Mouse (Mus musculus) MEL (cell line): Measurements from ENCODE around the gene Rpl31.

Experiments
- CHD2 ChIP-seq: IDR thresholded peaks from 2 replicates; pipeline ENCODE4 v1.6.1; 2011; ENCODE audit warnings: low read length, improper control_type of control experiment
- CTCF ChIP-seq, 3 experiments: IDR thresholded peaks in 2 of 3; conservative IDR thresholded peaks in 1 of 3; 2 replicates each; pipeline ENCODE4 v1.5.1; 2011 to 2012; ENCODE audit warnings: low read length in 3 of 3, low read depth in 2 of 3, mild to moderate bottlenecking in 2 of 3, improper control_type of control experiment in 1 of 3, inconsistent platforms in 1 of 3, mixed read lengths in 1 of 3, moderate library complexity in 1 of 3; ENCODE audit not compliant: control insufficient read depth in 1 of 3, insufficient read depth in 1 of 3, poor library complexity in 1 of 3, severe bottlenecking in 1 of 3
- EP300 ChIP-seq, 2 experiments: IDR thresholded peaks; 2 replicates each; pipeline ENCODE4 v1.6.1; 2011; ENCODE audit warnings: improper control_type of control experiment in 2 of 2, low read length in 2 of 2, low read depth in 1 of 2, mild to moderate bottlenecking in 1 of 2
- GABPA ChIP-seq: IDR thresholded peaks from 2 replicates; pipeline ENCODE4 v1.6.1; 2012; ENCODE audit warnings: low read depth, mild to moderate bottlenecking, inconsistent platforms, low read length, improper control_type of control experiment, moderate library complexity
- GATA1 ChIP-seq: IDR thresholded peaks from 2 replicates; pipeline ENCODE4 v1.6.1; 2011; ENCODE audit warnings: low read depth, low read length, improper control_type of control experiment
- POLR2A ChIP-seq, 2 experiments: IDR thresholded peaks; 2 replicates each; pipeline ENCODE4 v1.6.1; 2011 to 2012; ENCODE audit warnings: low read length in 2 of 2, mild to moderate bottlenecking in 2 of 2, control low read depth in 1 of 2, improper control_type of control experiment in 1 of 2, low read depth in 1 of 2, moderate library complexity in 1 of 2; ENCODE audit not compliant: control insufficient read depth in 1 of 2, insufficient read depth in 1 of 2, poor library complexity in 1 of 2
- POLR2AphosphoS2 ChIP-seq: IDR thresholded peaks from 2 replicates; pipeline ENCODE4 v1.6.1; 2011; ENCODE audit warnings: low read length, improper control_type of control experiment
- SIN3A ChIP-seq: IDR thresholded peaks from 2 replicates; pipeline ENCODE4 v1.6.1; 2012; ENCODE audit warnings: low read length, improper control_type of control experiment, inconsistent platforms
- SMC3 ChIP-seq: IDR thresholded peaks from 2 replicates; pipeline ENCODE4 v1.6.1; 2011; ENCODE audit warnings: low read depth, low read length, improper control_type of control experiment
- TBP ChIP-seq: IDR thresholded peaks from 2 replicates; pipeline ENCODE4 v1.8.0; 2011; ENCODE audit warnings: low read depth, low read length, improper control_type of control experiment
- UBTF ChIP-seq: IDR thresholded peaks from 2 replicates; pipeline ENCODE4 v1.6.1; 2012; ENCODE audit warnings: low read depth, mild to moderate bottlenecking, inconsistent platforms, low read length, improper control_type of control experiment, moderate library complexity, borderline replicate concordance; ENCODE audit not compliant: insufficient read depth
- ZKSCAN1 ChIP-seq: IDR thresholded peaks from 2 replicates; pipeline ENCODE4 v1.6.1; 2012; ENCODE audit warnings: low read depth, mild to moderate bottlenecking, inconsistent platforms, low read length, improper control_type of control experiment, moderate library complexity

- no peak for TF ChIP-seq CHD2
- TF ChIP-seq GABPA = no peak
- no peak for TF ChIP-seq EP300 (IDR thresholded peaks at IDR 0.05; ENCODE audit: low read depth in 1 of 2, low read length in 2 of 2)
- no peak for TF ChIP-seq CTCF (IDR thresholded peaks at IDR 0.05 in 2 of 3, conservative IDR thresholded peaks at IDR 0.05 in 1 of 3; ENCODE audit: control insufficient read depth in 1 of 3, insufficient read depth in 1 of 3, low read depth in 2 of 3, low read length in 3 of 3, poor library complexity in 1 of 3, severe bottlenecking in 1 of 3)
- no peak for TF ChIP-seq GATA1
- TF ChIP-seq UBTF = no peak
- no peak for TF ChIP-seq SIN3A
- TF ChIP-seq ZKSCAN1 = no peak
- TF ChIP-seq POLR2AphosphoS2 = no peak
- no peak for TF ChIP-seq POLR2A (IDR thresholded peaks at IDR 0.05; ENCODE audit: control insufficient read depth in 1 of 2, insufficient read depth in 1 of 2, low read depth in 1 of 2, low read length in 2 of 2, poor library complexity in 1 of 2)
- no peak for TF ChIP-seq TBP
- no peak for TF ChIP-seq SMC3
Observed at GRCm38 (mm10) chr1:39338831-39339230, 28.8 kb upstream of the Rpl31 start.
